Mouse (Mus musculus): ENCODE data around the gene Wrap73.

The Wrap73 gene

DNA sequence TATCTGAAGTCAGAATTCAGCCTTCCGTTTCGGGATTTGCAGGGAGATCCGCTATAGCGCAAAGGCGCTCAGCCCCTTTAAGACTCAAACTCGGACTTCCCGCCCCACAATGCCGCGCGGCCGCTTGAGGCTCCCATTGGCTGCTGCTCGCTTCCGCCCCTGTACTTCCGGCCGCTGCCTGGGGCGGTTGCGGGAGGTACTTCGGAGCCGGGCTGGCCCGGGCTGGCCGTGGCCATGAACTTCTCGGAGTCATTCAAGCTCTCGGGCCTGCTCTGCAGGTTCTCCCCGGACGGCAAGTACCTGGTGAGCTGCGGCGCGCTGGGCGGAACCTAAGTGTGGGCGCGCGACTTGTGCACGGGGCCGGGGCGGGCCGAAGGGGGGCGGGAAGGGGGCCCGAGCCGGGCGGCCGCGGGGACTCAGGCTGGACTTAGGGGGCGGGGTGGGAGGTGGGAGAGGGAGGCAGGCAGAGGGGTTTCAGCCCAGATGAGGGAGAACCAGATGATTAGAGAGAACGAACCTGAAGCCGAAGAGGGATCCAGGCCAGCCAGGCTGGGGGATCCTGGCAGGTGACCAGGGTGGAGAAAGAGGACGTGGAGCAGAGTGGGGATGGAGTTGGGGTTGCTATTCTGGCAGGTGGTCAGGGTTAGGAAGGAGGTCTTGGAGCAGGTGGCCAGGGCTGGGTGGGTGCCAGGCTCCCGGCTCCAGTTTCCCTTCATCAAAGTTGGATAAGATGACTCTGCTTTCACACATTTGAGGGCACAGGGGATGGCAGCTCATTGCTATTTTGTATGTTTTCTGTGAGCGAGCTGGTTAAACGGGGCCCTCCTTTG, at the start of gene Wrap73:
Gene Wrap73, plus strand, starts transcription at position 162 of the 830 bp plus-strand sequence.
- DNase-seq (ENCODE audit: low spot score in 2 of 2): peak; percentile 84 to 85

DNA sequence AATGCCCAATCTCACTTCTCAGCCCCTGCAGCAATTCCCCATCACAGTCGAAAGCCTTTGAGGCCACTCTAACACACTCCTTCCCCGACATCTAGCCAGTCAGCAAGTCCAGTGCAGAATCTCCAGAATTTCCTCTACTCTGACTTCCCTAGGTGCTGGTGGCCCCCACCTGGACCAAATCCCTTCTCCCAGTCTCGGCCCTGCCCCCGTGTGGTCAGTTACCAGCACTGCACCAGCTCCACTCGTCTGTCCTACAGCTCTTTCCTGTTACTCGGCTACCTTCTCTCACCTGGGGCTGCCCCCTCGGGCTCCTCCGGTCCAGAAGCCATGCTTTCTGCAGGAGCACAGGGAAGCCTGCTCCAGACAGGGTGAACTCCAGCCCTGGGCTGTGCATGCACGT, 49.0 kb upstream of the Wrap73 start:
- peak in 1 of 2 experiments; percentile 6 for DNase-seq (ENCODE audit: low spot score in 2 of 2)

DNA sequence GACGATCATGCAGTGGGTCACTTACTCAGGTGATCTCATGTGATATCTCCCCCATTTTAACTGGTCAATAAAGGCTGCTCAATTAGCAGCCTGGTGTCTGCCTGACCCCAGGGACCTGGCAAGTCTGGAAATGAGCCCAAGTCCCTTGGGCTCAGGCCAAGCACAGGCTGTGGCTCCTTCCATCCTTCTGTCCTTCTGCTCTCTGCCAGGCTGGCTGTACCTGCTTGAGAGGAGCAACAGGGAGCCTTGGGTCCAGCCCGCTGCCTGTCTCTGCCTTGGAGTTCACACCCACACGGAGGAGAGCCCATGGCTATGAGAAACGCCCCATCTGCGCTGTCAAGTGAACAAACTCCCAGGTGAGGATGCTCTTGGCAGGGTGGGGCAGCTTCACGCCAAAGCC, 46.1 kb upstream of the Wrap73 start:
- DNase-seq (ENCODE audit: low spot score in 2 of 2): no peak

DNA sequence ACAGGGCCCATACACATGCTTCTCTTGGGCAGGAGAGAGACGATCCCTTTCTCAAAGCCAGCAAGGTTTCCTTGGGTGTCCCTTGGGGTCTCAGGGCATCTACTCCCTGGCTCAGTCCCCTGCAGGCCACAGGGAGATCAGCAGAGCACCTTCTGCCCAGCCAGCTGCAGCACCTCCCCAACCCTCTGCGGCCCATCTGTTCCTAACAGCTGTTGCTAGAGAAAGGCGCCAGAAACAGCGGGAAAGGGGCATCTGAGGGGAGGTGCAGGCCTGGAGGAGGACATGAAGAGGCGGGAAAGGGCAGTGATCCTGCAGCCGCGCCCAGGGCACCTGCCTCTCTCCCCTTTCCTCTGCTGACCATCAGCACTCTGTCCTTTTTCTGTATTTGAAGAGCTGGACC, 42.8 kb upstream of the Wrap73 start:
- DNase-seq (ENCODE audit: low spot score in 2 of 2): no peak

DNA sequence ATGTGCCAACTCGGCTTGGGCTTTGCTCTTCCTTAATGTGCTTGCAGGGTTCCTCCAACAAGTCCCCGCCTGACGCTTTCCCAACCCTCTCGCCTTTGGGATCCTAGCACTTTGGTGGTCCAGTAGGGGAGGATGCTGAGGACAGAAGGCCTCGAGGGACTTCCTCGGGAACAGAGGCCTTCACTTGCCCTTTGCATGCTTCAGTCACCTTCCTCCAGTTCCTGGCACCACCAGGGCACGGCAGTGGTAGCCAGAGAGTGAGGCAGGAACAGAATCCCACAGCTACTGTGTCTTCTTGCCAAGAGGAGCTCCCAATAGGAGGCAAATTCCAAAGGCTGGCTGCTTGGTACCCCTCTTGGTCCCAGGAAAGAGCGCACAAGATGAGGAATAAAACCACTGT, 38.8 kb upstream of the Wrap73 start:
- no peak for DNase-seq (ENCODE audit: low spot score in 2 of 2)

DNA sequence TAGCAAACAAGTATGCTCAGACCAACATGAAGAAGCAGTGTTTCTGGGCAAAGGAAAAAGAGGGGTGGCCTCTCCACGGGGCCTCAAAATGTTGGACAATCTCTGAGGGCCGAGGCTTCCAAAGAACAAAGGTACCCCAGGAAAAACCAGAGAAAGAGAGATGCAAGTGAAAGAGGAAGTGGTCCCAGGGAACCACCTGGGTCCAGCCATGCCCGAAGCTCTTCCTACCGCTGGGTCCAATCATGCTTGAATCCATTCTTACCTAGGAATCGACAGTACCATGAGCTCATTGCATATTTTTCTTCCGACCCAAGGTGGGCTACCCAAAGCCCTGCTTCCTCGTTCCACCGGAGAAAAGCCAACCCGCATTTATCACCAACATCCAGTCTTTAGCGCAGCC, 38.3 kb upstream of the Wrap73 start:
- no peak for DNase-seq (ENCODE audit: low spot score in 2 of 2)

DNA sequence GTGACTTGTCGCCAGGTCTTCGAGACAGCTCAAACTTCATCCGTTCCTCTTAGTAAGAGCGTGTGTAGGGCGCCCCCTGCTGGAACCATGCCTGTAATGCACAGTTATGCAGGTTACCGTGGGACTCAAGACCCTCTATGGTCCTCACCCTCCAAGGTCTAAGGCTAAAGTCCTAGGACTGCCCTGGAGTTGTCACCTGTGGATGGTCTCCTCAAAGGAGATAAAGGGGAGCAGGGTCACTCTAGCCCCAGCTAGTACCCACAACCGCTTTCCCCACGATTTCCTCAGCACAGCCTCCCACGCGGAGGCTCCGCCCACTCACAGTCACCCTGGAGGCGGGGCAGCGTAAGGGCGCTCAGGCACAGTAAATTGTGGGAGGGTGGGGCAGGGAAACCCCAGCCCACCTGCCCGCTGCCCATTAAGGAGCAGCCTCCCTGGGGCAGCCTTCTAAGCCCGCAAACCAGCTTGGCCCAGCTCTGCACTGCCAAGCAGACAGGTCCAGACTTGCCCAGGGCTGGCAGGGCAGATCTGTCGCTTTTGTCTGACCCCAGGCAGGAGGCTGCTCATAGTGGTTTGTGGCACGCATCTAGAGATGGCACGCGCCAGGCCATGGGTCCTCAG, 36.7 kb upstream of the Wrap73 start:
- peak; percentile 12 to 39 for DNase-seq (ENCODE audit: low spot score in 2 of 2)

DNA sequence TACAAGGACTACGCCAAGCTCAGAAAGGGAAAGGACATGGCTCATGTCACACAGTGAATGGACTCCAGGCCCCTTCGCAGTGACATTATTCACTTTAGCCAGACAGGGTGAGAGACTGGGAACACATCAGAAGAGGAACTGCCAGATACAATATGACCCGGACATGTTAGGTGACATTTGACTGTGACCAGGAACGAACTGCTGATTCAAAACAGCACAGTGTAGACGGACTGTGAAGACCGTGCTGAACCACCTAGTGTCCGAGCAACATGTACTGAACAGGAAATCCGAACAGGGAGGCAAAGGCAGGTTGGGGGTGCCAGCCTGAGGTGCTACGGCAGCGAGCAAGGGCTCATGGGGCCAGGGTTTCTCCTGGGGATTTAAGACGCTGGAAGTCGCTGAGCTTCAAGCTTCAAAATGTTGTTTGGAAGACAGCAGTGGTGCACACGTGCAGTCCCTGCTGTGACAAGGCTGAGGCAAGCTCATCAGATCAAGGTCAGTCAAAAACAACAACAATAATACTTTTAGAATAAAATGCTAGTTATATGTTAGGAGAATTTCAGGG, 35.6 kb upstream of the Wrap73 start:
- DNase-seq (ENCODE audit: low spot score in 2 of 2): no peak

DNA sequence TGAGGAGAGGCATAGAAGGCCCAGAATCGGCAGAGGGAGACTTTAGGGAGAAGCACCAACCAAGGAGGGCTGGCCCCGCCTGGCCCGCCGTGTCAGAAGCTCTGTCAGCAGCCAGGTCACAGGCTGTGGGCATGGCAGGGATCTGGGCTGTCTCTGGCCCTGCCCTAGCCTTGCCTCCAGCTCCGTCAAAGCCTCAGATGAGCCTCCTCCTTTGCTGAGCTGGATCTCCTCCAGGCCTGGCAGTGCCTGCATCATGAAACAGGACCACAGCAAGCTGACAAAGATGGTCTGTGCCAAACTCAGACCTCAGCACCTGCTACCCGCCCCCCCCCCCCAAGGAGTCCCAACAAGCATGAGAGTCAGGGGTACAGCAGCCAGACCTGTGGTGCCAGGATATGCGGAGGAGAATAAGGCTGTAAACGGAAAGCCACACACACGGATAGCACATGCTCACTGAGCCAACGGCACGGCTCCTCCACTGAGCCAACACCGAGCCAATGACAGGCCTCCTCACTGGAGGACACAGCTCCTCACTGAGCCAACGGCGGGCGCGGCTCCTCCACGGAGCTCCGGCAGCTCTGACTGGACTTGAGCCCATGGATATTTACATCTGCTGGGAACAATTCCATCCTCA, 32.8 kb upstream of the Wrap73 start:
- DNase-seq (ENCODE audit: low spot score in 2 of 2): no peak

DNA sequence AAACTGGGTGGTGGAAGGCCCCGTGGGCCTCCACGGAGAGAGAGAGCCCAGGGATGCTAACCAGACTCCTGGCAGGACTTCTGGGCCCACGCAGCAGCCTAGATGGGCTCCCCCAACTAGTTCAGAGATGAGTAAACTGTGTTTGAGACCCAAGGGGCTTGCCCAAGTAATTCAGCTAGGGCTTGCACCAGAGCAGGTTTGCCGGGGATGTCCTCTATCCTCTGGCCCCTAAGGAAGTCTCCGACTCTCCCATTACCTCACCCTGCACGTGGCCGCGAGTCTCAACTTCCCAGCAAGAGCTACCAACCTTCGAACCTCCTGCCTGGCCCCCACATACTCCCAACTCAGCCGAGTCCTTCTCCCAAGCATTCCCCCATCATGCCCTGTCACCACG, 32.3 kb upstream of the Wrap73 start:
- DNase-seq (ENCODE audit: low spot score in 2 of 2): no peak

DNA sequence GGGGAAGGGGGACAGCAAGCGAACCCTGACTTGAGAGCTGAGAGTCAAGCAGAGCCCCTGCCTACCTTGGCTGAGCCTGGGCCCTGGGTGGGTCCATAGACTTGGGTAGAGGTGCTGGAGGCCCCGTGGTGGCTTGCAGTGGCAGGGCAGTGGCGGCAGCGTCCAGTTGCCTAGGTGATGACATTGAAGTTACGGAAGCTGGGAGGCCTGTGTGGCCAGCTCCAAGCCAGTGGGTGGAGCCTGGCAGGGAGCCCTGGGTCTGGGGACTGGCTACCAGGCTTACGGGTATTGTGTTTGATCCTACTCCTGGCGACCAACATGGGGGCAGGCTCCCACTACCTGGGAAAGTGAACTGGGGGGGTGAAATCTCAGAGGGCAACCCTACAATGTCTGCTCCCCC, 25.8 kb upstream of the Wrap73 start:
- no peak for DNase-seq (ENCODE audit: low spot score in 2 of 2)

DNA sequence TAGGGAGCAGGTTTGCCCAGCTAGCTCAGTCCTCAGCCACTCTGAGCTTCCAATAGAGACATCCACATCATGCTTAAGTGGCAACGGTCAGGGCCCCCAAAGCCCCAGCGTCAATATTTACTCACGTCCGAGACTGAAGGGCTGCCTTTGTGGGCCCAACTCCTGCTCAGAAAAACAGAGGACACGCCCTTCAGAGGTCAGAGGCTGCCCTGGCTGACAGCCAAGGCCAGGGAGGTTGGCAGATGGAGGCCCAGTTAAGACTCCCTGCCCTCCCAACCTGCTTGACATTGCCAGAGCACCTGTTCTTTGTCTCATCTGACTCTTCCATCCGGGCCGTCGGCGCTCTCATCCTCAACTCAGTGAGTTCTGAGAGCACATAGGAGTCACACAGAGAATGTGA, 23.4 kb upstream of the Wrap73 start:
- DNase-seq (ENCODE audit: low spot score in 2 of 2): peak in 1 of 2 experiments; percentile 32

DNA sequence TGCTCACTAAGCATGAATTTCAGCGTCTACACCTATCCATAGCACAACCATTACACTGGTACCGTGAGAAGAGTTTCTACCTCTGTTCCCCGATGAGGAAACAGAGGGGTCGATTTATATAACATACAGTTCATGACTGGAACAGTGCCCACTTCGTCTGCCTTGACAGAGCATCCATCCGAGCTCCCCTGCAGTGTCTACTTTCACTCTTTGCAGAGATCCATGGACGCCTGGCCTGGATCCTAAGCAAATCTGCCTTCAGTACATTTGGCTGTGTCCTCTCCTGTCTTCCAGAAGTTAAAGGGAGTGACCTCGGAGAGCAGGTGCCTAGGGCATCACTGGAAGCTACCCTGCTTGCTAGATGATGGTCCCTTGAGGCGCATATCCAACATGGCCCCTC, 23.0 kb upstream of the Wrap73 start:
- no peak for DNase-seq (ENCODE audit: low spot score in 2 of 2)

DNA sequence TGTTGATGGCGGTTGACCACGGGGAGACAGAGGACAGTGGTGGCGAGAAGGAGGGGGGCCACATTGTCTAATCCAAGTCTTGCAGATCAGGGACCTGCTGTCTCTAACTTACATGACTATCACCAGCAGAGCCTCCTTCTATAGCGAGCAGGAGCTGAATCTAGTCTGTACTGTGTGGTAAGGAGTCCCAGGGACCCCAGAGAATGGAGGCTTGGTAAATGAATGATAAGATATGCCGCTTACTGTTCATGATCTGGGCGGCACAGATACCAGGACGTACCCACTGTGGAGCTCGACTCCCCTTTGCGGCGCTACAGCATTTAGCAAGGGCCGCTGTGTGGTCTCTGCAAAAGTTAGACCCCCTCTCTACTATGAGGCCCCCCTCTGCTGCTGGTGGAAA, 20.4 kb upstream of the Wrap73 start:
- DNase-seq (ENCODE audit: low spot score in 2 of 2): no peak

DNA sequence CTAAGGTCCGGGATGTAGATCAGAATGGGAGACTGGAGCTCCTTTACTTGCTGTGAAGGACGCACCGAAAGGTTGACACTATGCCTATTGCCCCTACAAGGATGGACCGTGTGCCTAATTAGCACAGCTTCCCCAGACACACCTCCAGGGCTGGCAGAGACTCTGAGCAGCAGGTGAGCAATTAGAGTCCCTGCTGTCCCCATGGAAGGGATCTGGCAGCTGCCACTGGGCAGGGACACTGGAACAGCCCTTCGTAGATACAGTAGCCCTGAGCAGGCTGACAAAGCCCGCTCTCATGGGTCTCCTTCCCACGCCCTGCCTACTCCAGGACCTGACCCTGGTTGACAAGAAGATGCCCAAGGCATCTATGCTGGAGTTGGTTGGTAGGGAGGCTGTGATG, 19.8 kb upstream of the Wrap73 start:
- DNase-seq (ENCODE audit: low spot score in 2 of 2): no peak

DNA sequence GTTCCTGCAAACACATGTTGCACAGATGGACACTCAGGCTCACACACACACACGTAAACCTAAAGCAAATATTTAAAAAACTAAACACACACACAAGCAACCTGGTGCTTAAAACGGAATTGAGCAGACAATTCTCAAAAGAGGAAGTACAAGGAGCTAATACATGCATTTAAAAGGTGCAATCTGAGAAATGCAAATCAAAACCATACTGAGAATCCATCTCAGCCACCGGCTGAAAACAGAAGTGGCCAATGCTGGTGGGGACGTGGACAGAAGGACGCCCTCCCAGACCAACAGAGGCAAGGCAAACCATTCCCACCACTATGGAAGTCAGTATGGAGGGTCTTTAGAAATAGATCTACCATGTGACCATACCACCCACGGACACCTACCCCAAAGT, 18.6 kb upstream of the Wrap73 start:
- no peak for DNase-seq (ENCODE audit: low spot score in 2 of 2)

DNA sequence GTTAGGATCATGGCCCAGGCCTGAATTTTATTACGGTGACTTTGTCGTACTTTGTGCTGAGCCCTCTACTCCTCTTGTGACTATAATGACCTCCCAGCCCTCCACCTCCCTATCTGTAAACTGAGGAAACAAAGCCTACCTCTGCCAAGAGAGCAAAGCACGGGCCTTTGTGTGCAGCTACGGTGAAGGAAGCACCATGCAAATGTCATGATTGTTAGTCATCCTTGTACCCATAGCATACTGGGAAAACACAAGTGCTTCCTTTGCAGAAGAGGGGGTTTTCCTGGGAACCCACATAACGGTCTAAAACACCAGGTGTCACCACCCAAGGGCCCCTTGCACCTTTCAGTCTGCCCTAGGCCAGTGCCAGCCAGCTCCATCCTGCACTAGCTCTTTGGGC, 17.0 kb upstream of the Wrap73 start:
- DNase-seq (ENCODE audit: low spot score in 2 of 2): no peak

DNA sequence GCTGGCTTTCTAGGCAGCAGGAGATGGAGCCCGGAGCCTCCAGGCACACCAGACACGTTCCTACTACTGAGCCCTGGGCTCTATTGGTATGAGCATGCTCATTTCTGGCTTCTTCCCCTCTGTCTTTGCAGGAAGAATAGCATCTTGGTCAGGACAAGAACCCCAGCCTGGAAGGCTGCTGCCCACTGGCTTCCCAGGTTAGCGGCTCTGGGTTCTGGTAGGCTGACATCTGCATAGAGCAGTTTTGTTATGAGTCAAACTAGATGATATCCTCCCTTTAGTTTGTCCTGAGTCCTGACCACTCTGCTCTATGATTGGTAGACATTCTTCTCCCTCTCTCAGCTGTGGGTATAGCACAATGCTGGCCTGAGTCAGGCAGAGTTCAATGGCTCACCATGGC, 14.9 kb upstream of the Wrap73 start:
- DNase-seq (ENCODE audit: low spot score in 2 of 2): no peak

DNA sequence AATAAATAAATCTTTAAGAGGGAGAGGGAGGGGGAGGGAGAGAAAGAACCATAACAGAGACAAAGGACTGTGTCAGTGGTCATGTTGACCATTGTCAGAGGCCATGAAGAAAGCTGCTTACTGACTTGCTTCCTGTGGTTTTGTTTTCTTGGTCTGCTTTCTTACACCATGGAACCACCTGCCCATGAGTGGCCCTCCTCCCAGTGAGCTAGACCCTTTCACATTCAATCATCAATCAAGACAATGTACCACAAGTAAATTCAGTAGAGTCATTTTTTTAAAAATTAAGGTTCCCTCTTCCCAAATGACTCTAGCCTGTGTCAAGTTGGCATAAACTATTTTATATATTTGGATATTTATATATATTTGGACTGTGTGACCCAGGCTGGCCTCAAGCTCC, 12.2 kb upstream of the Wrap73 start:
- no peak for DNase-seq (ENCODE audit: low spot score in 2 of 2)

DNA sequence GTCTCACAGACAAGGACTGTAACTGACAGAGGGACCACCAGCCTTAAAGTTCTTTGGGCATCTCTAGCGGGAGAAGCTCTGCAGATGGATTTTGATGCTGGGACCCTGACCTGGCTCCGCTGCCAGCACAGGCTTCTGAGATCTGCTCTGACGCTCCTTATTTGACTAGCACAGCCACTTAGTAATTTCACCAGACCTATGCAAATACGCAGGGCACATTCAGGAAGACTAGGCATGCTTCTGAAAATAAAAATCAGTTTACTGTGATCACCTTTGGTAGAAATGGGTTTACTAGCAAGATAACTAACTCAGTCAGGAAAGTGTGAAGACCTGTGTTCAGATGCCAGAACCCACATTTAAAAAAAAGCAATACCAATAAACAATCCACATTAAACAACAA, 10.3 kb upstream of the Wrap73 start:
- no peak for DNase-seq (ENCODE audit: low spot score in 2 of 2)

DNA sequence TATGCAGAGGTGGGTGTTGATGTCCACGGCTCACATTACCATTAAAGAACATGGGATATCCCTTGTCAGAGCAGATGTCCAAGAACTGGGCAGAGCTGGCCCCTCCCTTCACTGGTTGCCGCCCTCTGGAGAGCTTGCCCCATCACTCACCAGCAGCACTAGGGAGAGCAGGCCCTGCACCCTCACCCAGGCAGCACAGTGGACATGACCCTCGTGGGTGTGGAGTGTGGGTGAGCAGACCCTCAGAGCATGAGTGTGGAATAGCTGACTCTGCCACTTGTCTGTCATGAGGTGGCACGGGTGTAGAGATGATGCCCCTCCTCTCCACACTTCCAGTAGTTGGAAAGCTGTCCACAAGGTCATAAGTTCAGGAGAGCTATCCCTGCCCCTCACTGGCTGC, 7.4 kb upstream of the Wrap73 start:
- no peak for DNase-seq (ENCODE audit: low spot score in 2 of 2)

DNA sequence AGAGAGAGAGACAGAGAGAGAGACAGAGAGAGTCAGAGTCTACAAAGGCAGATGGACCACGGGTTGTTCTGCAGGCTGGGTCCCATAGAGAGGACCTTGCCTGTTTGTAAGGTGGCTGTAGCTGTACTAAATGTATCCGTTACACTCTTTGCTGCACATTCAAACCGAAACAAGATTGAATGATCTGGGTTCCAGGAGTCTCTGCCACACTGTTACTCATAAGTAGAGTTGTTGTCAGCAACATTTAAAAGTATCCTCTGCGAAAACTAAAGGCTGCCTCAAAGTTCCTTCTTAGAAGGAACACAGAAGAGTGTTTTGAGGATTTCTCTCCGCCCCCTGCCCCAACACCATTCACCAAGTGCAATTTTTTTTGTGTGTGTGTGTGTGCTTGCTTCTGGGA, 5.0 kb upstream of the Wrap73 start:
- no peak for DNase-seq (ENCODE audit: low spot score in 2 of 2)

DNA sequence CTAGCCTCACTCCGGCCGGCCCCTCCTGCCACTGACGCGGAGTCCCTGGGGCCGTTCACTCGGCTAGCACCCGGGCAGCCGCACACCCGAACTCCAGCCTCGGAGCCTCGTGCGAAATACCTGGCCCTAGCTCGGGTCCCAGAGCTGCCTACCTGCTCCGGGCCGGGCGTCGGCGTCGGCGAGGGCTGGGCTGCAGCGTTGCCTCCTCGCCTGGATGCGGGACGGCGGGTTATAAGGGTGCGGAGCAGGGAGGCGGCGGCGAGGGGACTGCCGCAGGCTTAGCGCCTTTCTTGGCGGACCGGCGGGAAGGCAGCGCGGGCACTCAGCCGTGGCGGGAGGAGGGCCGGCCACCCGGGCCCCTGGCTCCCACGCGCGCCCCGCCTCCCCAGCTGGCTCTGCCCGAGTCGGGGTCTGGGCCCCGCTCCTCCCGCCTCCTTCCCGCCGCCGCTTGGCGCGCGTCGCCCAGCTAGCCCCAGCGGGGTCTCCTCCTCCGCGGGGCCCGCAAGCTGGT, 2.4 kb upstream of the Wrap73 start:
- no peak for DNase-seq (ENCODE audit: low spot score in 2 of 2)
